Mouse (Mus musculus) CH12.LX (cell line): ENCODE measurements around the gene Gns. TPM values are rescaled to one million over a fixed set of nuclear protein-coding genes. Genes with fewer than 3 reads are reported as not detected.

Experiments used
- DNase-seq: peaks from one replicate; pipeline ENCODE4 v3.0.0-alpha.2; 2013; ENCODE audit errors: extremely low read depth
- H3K27ac ChIP-seq: 2 replicates; pipeline ENCODE4 v1.5.1; 2012; ENCODE audit warnings: low read depth, mild to moderate bottlenecking, control low read depth, moderate library complexity; ENCODE audit not compliant: insufficient read depth
- H3K27me3 ChIP-seq: replicated peaks from 2 replicates; pipeline ENCODE3; 2012; ENCODE audit warnings: inconsistent platforms
- H3K36me3 ChIP-seq, 2 experiments: replicated peaks in 1 of 2; 2 replicates each; pipeline versions ENCODE3 to v1.6.1; 2012; ENCODE audit warnings: inconsistent platforms in 1 of 2, low read length in 1 of 2, mild to moderate bottlenecking in 1 of 2, mixed read lengths in 1 of 2, moderate library complexity in 1 of 2; ENCODE audit not compliant: control insufficient read depth in 1 of 2, insufficient read depth in 1 of 2
- H3K4me1 ChIP-seq, 2 experiments: 2 replicates each; pipeline ENCODE4 v1.6.1; 2012; ENCODE audit warnings: inconsistent platforms in 1 of 2, moderate library complexity in 1 of 2; ENCODE audit not compliant: insufficient read depth in 2 of 2, control insufficient read depth in 1 of 2
- H3K4me2 ChIP-seq: 2 replicates; pipeline ENCODE4 v1.6.1; 2012; ENCODE audit warnings: low read depth, mild to moderate bottlenecking, control low read depth; ENCODE audit not compliant: poor library complexity, insufficient read depth, severe bottlenecking
- H3K4me3 ChIP-seq, 3 experiments: fragments of 150-350 bp in 1 of 3; sonication (generic) in 1 of 3; replicated peaks in 1 of 3; 2 replicates each; pipeline versions ENCODE3 to v1.5.1; 2011 to 2012; ENCODE audit warnings: low read depth in 2 of 3, low read length in 2 of 3, mild to moderate bottlenecking in 2 of 3, moderate library complexity in 2 of 3, control low read depth in 1 of 3, improper control_type of control experiment in 1 of 3, inconsistent platforms in 1 of 3, mixed read lengths in 1 of 3; ENCODE audit not compliant: poor library complexity in 1 of 3
- H3K79me2 ChIP-seq: replicated peaks from 2 replicates; pipeline ENCODE4 v1.6.1; 2012; ENCODE audit warnings: mild to moderate bottlenecking, moderate library complexity; ENCODE audit not compliant: control insufficient read depth, poor library complexity, insufficient read depth, severe bottlenecking; ENCODE audit errors: extremely low read depth
- H3K9ac ChIP-seq: 2 replicates; pipeline ENCODE4 v1.6.1; 2012; ENCODE audit warnings: low read depth, mild to moderate bottlenecking, control low read depth, moderate library complexity; ENCODE audit not compliant: insufficient read depth
- H3K9me3 ChIP-seq: replicated peaks from 2 replicates; pipeline ENCODE3; 2012; ENCODE audit warnings: low read length, inconsistent platforms, mixed read lengths
- BHLHE40 ChIP-seq: IDR thresholded peaks from 2 replicates; pipeline ENCODE4 v1.6.1; 2011; ENCODE audit warnings: mild to moderate bottlenecking, low read depth, low read length, improper control_type of control experiment
- CHD1 ChIP-seq: IDR thresholded peaks from 2 replicates; pipeline ENCODE4 v1.6.1; 2012; ENCODE audit warnings: low read depth, low read length, improper control_type of control experiment, inconsistent platforms
- CTCF ChIP-seq, 2 experiments: IDR thresholded peaks in 1 of 2; conservative IDR thresholded peaks in 1 of 2; 2 replicates each; pipeline ENCODE4 v1.5.1; 2011 to 2012; ENCODE audit warnings: low read depth in 2 of 2, low read length in 2 of 2, improper control_type of control experiment in 1 of 2, inconsistent platforms in 1 of 2, mild to moderate bottlenecking in 1 of 2, moderate library complexity in 1 of 2
- E2F4 ChIP-seq: IDR thresholded peaks from 2 replicates; pipeline ENCODE4 v1.6.1; 2011; ENCODE audit warnings: low read depth, low read length, improper control_type of control experiment; ENCODE audit not compliant: insufficient replicate concordance
- EP300 ChIP-seq: IDR thresholded peaks from 2 replicates; pipeline ENCODE4 v1.6.1; 2011; ENCODE audit warnings: low read length, improper control_type of control experiment
- ETS1 ChIP-seq: conservative IDR thresholded peaks from 2 replicates; pipeline ENCODE4 v1.6.1; 2012; ENCODE audit warnings: low read depth, mild to moderate bottlenecking, inconsistent platforms, low read length, improper control_type of control experiment, moderate library complexity
- HCFC1 ChIP-seq: IDR thresholded peaks from 2 replicates; pipeline ENCODE4 v1.6.1; 2012; ENCODE audit warnings: low read depth, mild to moderate bottlenecking, inconsistent platforms, low read length, improper control_type of control experiment
- MAZ ChIP-seq: IDR thresholded peaks from 2 replicates; pipeline ENCODE4 v1.6.1; 2012; ENCODE audit warnings: low read depth, mild to moderate bottlenecking, inconsistent platforms, low read length, improper control_type of control experiment, moderate library complexity
- NELFE ChIP-seq: IDR thresholded peaks from 2 replicates; pipeline ENCODE4 v1.6.1; 2011; ENCODE audit warnings: low read depth, low read length, improper control_type of control experiment
- PAX5 ChIP-seq: IDR thresholded peaks from 2 replicates; pipeline ENCODE4 v1.6.1; 2012; ENCODE audit warnings: low read length, inconsistent platforms, mixed read lengths
- POLR2A ChIP-seq: IDR thresholded peaks from 2 replicates; pipeline ENCODE4 v1.6.1; 2011; ENCODE audit warnings: low read depth, mild to moderate bottlenecking, improper control_type of control experiment, low read length
- RCOR1 ChIP-seq: conservative IDR thresholded peaks from 2 replicates; pipeline ENCODE4 v1.6.1; 2012; ENCODE audit warnings: low read depth, mild to moderate bottlenecking, inconsistent platforms, low read length, improper control_type of control experiment
- SMC3 ChIP-seq: IDR thresholded peaks from 2 replicates; pipeline ENCODE4 v1.6.1; 2011; ENCODE audit warnings: low read depth, low read length, improper control_type of control experiment
- TBP ChIP-seq: conservative IDR thresholded peaks from 2 replicates; pipeline ENCODE4 v1.6.1; 2011; ENCODE audit warnings: low read depth, low read length, improper control_type of control experiment
- TCF12 ChIP-seq: IDR thresholded peaks from 2 replicates; pipeline ENCODE4 v1.6.1; 2014; ENCODE audit warnings: low read depth, mild to moderate bottlenecking, inconsistent platforms, low read length, improper control_type of control experiment
- UBTF ChIP-seq: IDR thresholded peaks from 2 replicates; pipeline ENCODE4 v1.6.1; 2012; ENCODE audit warnings: low read depth, mild to moderate bottlenecking, inconsistent platforms, low read length, improper control_type of control experiment, moderate library complexity
- ZMIZ1 ChIP-seq: IDR thresholded peaks from 2 replicates; pipeline ENCODE4 v1.6.1; 2012; ENCODE audit warnings: low read depth, mild to moderate bottlenecking, inconsistent platforms, low read length, improper control_type of control experiment
- dilution Hi-C: fragments of 300-500 bp; cut with MboI; formaldehyde crosslinking; loops from 2 replicates; pipeline ENCODE4 v1.14.3; 2020; ENCODE audit warnings: low sequenced_read_pairs; ENCODE audit not compliant: extremely low pct_unique_long_range_greater_than_20kb, extremely low pct_ligation_motif_present
- in situ Hi-C: fragments of 300-500 bp; cut with MboI; formaldehyde crosslinking; loops from 3 replicates; pipeline ENCODE4 v1.14.3; 2019; ENCODE audit warnings: low sequenced_read_pairs, low pct_ligation_motif_present, low pct_unique_long_range_greater_than_20kb, mixed read lengths
- polyA plus RNA-seq: library from polyadenylated mRNA; unstranded; fragments of >175 nt; gene quantifications from 2 replicates; pipeline ENCODE4 v1.2.1, GENCODE M21; 2012; ENCODE audit warnings: low read depth; ENCODE audit not compliant: insufficient read length
- total RNA-seq, 2 experiments: library from RNA; depleted of rRNA; stranded (reverse); fragments of 300-350 nt in 1 of 2; fragments of >200 nt in 1 of 2; gene quantifications; 2 replicates each; pipeline ENCODE4 v1.2.3; 2012 to 2014

The Gns gene
- total and polyA plus RNA-seq, 3 experiments = 28.7 to 104 (median 58.2) TPM

DNA sequence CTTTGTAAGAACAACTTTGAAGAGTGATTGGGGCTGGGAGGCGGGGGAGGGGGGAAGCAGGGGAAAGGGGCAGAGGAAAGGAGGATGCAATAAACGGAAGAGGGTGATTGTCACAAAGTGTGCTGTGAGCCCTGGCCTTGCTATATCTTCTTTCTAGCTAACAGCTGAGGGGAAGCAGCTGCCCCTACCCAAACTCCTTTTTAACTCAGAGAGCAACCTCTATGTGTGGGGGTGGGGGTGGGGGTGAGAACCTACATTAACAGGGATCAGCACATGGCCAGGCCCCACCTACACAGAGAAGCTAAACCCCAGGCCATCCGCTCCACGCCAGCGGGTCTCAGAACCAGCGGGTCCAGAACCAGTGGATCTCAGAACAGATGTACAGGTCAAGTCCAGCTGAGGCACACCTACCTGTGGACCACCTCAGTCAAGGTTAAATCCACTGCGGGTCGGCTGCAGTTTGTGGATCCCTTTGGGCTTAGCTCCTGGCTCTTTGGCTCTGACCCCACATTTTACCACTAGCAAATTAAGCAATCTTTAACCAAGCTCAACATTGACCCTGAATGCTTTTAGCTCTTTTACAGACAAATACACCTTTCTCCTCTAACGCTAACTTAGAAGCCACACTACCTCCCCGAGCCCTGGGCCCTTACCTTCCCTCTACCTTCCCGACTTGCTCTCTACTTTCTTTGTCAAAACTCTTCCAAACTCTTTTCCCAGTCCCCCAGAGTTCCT lies 47.0 kb downstream of the Gns start:
- Histone ChIP-seq H3K9ac (no peak overlapping the region), H3K36me3 (peaks cover 24 to 51% of the 10 kb centered on the region in 2 experiments), H3K4me3 (no peak overlapping the region), H3K4me1 (peaks cover 0 to 6% of the 10 kb centered on the region in 2 experiments; a peak in 2 of 4 replicates), H3K4me2 (no peak overlapping the region), H3K79me2 (no peaks in the 10 kb centered on the region), H3K9me3 (no peaks in the 10 kb centered on the region), H3K27me3 (no peaks in the 10 kb centered on the region), H3K27ac (no peak overlapping the region)
- dilution Hi-C loops = no loop called here
- TF ChIP-seq RCOR1 (no peak), NELFE (no peak), TCF12 (no peak), POLR2A (no peak), E2F4 (no peak), PAX5 (no peak), CTCF (conservative IDR thresholded peaks at IDR 0.05 in 1 of 2, IDR thresholded peaks at IDR 0.05 in 1 of 2; ENCODE audit: low read depth in 2 of 2, low read length in 2 of 2) (no peak), TBP (no peak), SMC3 (no peak), EP300 (no peak), ETS1 (no peak), HCFC1 (no peak), UBTF (no peak), BHLHE40 (no peak), ZMIZ1 (no peak), CHD1 (no peak)
- no peak for DNase-seq
- in situ Hi-C loops = no loop called here

DNA sequence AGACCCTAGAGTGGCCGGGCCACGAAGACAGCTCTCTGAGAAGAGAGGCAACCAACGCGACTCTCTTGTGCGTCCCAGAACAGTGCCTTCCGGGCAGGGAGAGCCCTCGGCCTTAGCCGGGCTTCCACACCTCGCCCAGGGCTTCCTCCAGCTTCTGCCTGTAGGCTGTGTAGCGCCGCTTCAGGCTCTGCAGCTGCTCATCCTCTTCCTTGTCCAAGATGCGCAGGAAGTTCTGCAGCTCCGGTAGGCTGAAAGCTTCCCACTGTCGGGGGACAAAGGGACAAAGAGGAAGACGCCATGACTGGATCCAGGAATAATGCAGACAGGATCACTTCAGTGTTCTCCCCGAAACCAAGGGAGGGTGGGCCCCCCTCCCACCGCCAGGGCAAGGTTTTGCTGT lies 47.9 kb downstream of the Gns start:
- Histone ChIP-seq H3K79me2 (no peaks in the 10 kb centered on the region), H3K27me3 (no peaks in the 10 kb centered on the region), H3K4me3 (no peak overlapping the region), H3K36me3 (peaks cover 24 to 54% of the 10 kb centered on the region in 2 experiments), H3K4me2 (no peak overlapping the region), H3K9me3 (no peaks in the 10 kb centered on the region), H3K9ac (no peak overlapping the region), H3K27ac (no peak overlapping the region), H3K4me1 (peaks cover 0 to 6% of the 10 kb centered on the region in 2 experiments; a peak in 2 of 4 replicates)
- TF ChIP-seq MAZ = no peak
- DNase-seq = no peak
- dilution Hi-C loops = no loop called here
- in situ Hi-C loops = no loop called here
